Mouse (Mus musculus): ENCODE measurements around the gene Mfsd9. TPM values are rescaled to one million over a fixed set of nuclear protein-coding genes. Genes with fewer than 3 reads are reported as not detected.

Gene Mfsd9
- polyA plus RNA-seq, 1 experiment from 2014 or later = 0.89 TPM

DNA sequence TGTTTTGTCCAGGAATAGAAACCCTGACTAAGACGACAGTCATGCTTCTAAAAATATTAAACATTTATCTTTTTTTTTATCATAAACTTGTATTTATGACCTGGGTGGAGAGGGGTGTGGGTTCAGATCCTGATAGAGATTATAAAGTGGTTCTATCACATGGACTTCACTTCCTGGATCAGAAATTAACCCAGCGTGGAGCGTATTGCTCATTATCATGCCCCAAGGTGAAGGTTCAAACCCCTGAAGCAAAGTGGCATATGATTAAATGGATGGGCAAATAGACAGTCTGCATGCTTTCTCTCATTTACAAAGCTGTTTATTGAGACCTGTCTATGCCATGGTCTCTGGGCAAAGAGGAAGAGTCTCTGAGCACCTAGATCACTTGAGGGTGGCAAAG, 13.7 kb downstream of the Mfsd9 start:
- no peak for ATAC-seq (ENCODE audit: insufficient read depth)
- Histone ChIP-seq H3K27ac (replicated peaks) (no peak overlapping the region), H3K9me3 (replicated peaks) (no peaks in the 10 kb centered on the region), H3K4me1 (replicated peaks) (0 out of 2 replicates have a peak, but pooled peaks cover 7% of the 10 kb centered on the region), H3K9ac (no peak overlapping the region), H3K4me3 (replicated peaks) (no peak overlapping the region), H3K4me2 (no peak overlapping the region), H3K36me3 (replicated peaks) (peaks cover 16% of the 10 kb centered on the region; the same call in 1 of the 2 replicates), H3K27me3 (no peaks in the 10 kb centered on the region)
- WGBS (ENCODE audit: insufficient replicate concordance) = 70% methylated on average over 3 of the region's 3 CpGs

DNA sequence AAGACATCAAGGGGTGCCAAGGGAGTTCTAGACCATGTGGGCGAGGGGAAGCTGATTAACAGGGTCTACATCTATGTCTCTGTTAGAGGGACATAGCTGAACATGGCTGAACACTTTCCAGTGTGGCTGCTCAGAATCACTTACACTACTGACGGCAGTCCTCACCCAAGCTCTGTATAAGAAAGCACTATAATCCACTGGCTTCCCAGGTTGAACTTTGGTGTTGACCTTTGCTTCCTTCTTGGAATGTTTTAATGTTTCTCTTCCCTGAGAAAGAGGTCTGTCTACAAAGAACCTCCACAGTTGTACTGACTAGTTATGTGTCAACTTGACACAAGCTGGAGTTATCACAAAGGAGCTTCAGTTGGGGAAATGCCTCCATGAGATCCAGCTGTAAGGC, 14.4 kb downstream of the Mfsd9 start:
- no peak overlapping the region for H3K4me2 ChIP-seq
- H3K27me3 ChIP-seq = no peaks in the 10 kb centered on the region
- H3K36me3 ChIP-seq (replicated peaks) = peaks cover 16% of the 10 kb centered on the region; the same call in 1 of the 2 replicates
- H3K9ac ChIP-seq = no peak overlapping the region
- 70% methylated on average over 2 of the region's 2 CpGs for WGBS (ENCODE audit: insufficient replicate concordance)
- no peak for ATAC-seq (ENCODE audit: insufficient read depth)
- H3K4me1 ChIP-seq (replicated peaks) = peaks cover 13% of the 10 kb centered on the region
- H3K27ac ChIP-seq (replicated peaks) = no peak overlapping the region
- no peak overlapping the region for H3K4me3 ChIP-seq (replicated peaks)
- no peaks in the 10 kb centered on the region for H3K9me3 ChIP-seq (replicated peaks)

DNA sequence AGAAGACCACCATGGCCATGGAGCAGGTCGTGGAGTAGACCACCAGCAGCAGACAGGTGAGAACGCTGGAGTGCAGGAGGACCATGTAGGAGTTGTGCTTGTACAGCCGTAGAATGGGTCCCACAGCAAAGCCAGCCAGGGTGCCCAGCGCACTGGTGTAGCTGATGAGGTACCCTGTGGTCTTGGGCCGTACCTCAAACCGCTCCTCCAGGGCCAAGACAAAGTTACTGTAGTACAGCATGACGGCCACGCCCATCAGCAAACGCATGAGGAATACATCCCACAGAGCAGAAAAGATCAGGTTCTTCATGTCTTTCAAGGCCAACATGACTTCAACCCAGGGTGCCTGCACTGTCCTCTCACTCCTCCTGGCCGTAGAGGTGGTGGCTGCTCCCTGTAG, 16.4 kb downstream of the Mfsd9 start:
- ATAC-seq (ENCODE audit: insufficient read depth) = no peak
- H3K27ac ChIP-seq (replicated peaks) = no peak overlapping the region
- H3K4me3 ChIP-seq (replicated peaks) = no peak overlapping the region
- H3K9ac ChIP-seq = no peak overlapping the region
- peaks cover 7% of the 10 kb centered on the region; the same call in 1 of the 2 replicates for H3K36me3 ChIP-seq (replicated peaks)
- no peak overlapping the region for H3K4me2 ChIP-seq
- no peaks in the 10 kb centered on the region for H3K9me3 ChIP-seq (replicated peaks)
- peaks cover 20% of the 10 kb centered on the region for H3K4me1 ChIP-seq (replicated peaks)
- WGBS (ENCODE audit: insufficient replicate concordance) = 83% methylated on average over 10 of the region's 10 CpGs
- no peaks in the 10 kb centered on the region for H3K27me3 ChIP-seq

DNA sequence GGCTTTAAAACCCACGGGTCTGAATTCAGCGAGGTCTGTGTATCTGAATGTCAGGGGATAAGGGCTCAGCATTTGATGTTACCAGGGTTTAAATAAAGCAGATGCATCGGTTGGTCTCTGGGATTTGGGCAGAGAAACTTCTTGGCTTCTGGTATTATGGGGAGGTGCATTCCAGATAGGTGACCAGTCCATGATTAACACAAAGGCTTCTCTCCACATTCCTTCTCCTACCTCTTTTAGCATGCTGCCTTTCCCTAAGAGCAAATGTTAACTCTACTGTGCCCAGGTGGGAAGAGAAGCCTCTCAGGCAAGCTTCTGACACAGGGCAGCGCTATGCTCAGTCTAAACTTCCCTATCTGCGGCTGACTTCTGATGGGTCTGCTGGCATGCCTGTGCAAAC, 17.3 kb downstream of the Mfsd9 start:
- 78% methylated on average over 5 of the region's 5 CpGs for WGBS (ENCODE audit: insufficient replicate concordance)
- ATAC-seq (ENCODE audit: insufficient read depth) = no peak
- Histone ChIP-seq H3K4me3 (replicated peaks) (no peak overlapping the region), H3K36me3 (replicated peaks) (no peaks in the 10 kb centered on the region), H3K9ac (no peak overlapping the region), H3K4me2 (peak overlapping the region; percentile 58), H3K27ac (replicated peaks) (no peak overlapping the region), H3K4me1 (replicated peaks) (peaks cover 20% of the 10 kb centered on the region), H3K9me3 (replicated peaks) (no peaks in the 10 kb centered on the region), H3K27me3 (no peaks in the 10 kb centered on the region)

DNA sequence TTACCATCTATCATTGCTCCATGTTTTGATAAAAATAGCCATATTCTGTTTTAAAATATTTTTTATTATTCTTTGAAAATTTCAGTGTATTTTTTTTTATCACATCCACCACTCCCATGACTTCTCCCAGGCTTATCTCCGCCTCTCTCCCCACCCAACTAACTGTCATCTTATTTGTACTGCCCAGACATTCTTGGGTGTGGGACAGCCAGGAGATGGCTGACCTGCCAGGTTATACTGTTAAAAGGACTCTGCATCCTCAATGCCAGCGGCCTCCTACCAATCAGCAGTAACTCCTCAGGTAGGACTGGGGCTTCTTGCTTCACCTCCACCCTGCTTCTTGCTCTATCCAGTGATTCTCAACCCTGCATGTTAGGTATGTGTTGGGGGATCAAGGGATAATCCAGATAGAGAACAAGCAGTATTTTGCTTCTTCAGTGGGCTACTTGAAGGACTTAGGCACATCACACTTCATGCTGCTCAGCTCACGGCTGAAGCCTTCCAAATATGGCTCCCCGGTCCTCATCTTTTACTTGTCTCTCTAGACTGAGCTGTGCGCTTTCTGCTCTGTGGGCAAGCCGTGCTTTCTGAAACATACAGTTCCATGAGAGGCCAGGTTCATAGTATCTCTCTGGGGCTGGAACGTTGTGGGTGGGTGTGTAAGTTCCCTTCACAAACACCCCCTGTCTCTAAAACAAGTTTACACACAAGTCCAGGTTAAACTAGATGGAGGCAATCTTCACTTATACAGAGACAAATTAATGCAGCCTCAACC, 19.1 kb downstream of the Mfsd9 start:
- peak; percentile 90 for ATAC-seq (ENCODE audit: insufficient read depth)
- H3K9ac ChIP-seq = peak overlapping the region; percentile 16
- no peaks in the 10 kb centered on the region for H3K9me3 ChIP-seq (replicated peaks)
- no peaks in the 10 kb centered on the region; the same call in 1 of the 2 replicates for H3K27me3 ChIP-seq
- peak overlapping the region; percentile 69 for H3K27ac ChIP-seq (replicated peaks)
- peak overlapping the region; percentile 43 for H3K4me3 ChIP-seq (replicated peaks)
- 55% methylated on average over 7 of the region's 7 CpGs for WGBS (ENCODE audit: insufficient replicate concordance)
- H3K4me2 ChIP-seq = peak overlapping the region; percentile 58
- H3K36me3 ChIP-seq (replicated peaks) = no peaks in the 10 kb centered on the region
- H3K4me1 ChIP-seq (replicated peaks) = peaks cover 20% of the 10 kb centered on the region

DNA sequence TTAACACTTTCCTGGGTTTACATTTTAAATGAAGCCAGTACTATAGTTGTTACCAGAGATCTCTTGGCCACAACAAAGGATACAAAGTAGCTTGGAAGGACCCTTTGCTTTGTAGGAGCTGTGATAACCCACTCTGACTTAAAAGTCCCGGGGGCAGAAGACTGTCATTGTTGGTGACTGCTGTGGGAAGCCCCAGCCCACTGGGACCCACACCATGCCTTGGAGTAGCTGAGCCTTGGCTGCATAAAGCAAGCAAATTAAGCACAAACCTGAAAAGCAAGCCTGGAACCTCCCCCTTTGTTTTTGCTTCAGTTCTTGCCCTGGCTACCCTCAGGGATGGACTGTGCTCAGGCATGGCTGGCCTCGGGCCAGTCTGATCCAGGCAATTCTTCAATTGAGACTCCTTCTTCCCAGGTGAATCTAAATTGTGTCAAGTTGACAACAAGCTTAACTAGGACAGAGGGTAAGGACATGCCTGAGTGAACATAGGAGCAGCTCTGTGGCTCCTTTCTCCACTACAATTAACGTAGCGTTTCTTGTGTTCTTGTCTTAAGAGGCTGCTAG, 21.1 kb downstream of the Mfsd9 start:
- Histone ChIP-seq H3K27me3 (peaks cover 3% of the 10 kb centered on the region; the same call in 1 of the 2 replicates), H3K4me1 (replicated peaks) (peaks cover 20% of the 10 kb centered on the region), H3K9ac (no peak overlapping the region), H3K36me3 (replicated peaks) (no peaks in the 10 kb centered on the region), H3K4me3 (replicated peaks) (no peak overlapping the region), H3K4me2 (no peak overlapping the region), H3K27ac (replicated peaks) (no peak overlapping the region), H3K9me3 (replicated peaks) (no peaks in the 10 kb centered on the region)
- WGBS (ENCODE audit: insufficient replicate concordance) = 67% methylated on average over 4 of the region's 4 CpGs
- ATAC-seq (ENCODE audit: insufficient read depth) = no peak

DNA sequence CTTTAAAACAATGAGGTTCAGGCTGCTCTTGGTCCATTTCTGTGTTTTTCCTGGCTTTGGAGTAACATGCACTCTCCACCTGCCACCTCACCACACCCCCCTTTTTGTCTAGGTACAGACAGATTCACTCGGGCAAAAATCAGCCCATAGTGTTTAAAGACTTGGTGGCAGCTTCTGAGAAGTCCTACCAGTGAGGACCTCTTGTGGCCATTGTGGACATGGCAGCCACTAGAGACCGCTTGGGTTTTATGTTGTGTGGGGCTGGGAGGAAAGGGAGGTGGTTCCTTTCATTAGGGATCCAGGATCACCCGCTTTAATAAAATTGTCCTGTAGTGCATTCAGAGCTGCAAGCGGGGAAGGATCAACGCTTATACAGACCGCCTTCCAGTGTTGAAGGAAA, 21.9 kb downstream of the Mfsd9 start:
- Histone ChIP-seq H3K9me3 (replicated peaks) (no peaks in the 10 kb centered on the region), H3K4me3 (replicated peaks) (no peak overlapping the region), H3K4me2 (no peak overlapping the region), H3K9ac (no peak overlapping the region), H3K36me3 (replicated peaks) (no peaks in the 10 kb centered on the region), H3K4me1 (replicated peaks) (peaks cover 17% of the 10 kb centered on the region), H3K27ac (replicated peaks) (no peak overlapping the region), H3K27me3 (peaks cover 3% of the 10 kb centered on the region; the same call in 1 of the 2 replicates)
- no peak for ATAC-seq (ENCODE audit: insufficient read depth)
- WGBS (ENCODE audit: insufficient replicate concordance) = 21% methylated on average over 6 of the region's 6 CpGs

DNA sequence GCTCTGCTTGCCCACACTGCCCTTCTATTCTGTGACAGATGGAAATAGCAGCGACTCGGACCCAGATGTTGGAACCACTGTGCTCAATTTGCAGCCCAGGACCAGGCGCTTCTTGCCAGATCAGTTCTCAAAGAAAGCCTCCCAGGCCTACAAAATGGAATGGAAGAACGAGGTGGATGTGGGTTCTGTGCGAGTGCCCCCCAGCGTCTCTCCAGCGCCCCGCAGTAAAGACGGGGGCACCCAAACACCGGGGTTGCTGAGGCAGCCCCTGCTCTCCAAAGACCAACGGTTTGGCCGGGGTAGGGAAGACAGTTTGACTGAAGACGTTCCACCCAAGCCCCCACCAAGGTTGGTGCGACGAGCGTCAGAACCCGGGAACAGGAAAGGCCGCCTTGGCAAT, 22.9 kb downstream of the Mfsd9 start:
- H3K27me3 ChIP-seq = peaks cover 3% of the 10 kb centered on the region; the same call in 1 of the 2 replicates
- WGBS (ENCODE audit: insufficient replicate concordance) = 71% methylated on average over 18 of the region's 18 CpGs

DNA sequence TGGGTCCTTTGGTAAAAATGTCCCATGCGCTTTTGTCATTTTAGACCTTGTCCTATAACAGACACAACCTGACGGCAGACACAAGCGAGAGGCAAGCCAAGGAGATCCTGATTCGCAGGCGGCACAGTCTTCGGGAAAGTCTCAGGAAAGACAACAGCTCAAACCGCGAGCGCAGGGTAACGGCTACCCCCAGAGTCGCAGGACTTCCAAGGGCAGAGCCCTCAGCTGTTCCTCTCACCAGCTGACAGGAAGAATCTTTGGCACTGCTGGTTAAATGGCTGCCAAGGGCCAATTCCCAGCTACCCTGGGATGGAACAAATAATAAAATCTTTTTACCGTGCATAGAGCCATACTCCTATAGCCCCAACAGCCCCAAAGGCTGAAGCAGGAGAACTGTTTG, 25.0 kb downstream of the Mfsd9 start:
- Histone ChIP-seq H3K27ac (replicated peaks) (no peak overlapping the region), H3K4me2 (no peak overlapping the region), H3K9me3 (replicated peaks) (no peaks in the 10 kb centered on the region), H3K4me1 (replicated peaks) (peaks cover 2% of the 10 kb centered on the region), H3K36me3 (replicated peaks) (no peaks in the 10 kb centered on the region), H3K4me3 (replicated peaks) (no peak overlapping the region), H3K9ac (no peak overlapping the region), H3K27me3 (peaks cover 3% of the 10 kb centered on the region; the same call in 1 of the 2 replicates)
- 76% methylated on average over 12 of the region's 12 CpGs for WGBS (ENCODE audit: insufficient replicate concordance)
- ATAC-seq (ENCODE audit: insufficient read depth) = no peak

More for the DNA sequence above, 22.9 kb downstream of the Mfsd9 start:
- no peak overlapping the region for H3K4me2 ChIP-seq
- H3K9me3 ChIP-seq (replicated peaks) = no peaks in the 10 kb centered on the region
- H3K4me3 ChIP-seq (replicated peaks) = no peak overlapping the region
- H3K27ac ChIP-seq (replicated peaks) = no peak overlapping the region
- no peaks in the 10 kb centered on the region for H3K36me3 ChIP-seq (replicated peaks)
- no peak overlapping the region for H3K9ac ChIP-seq
- no peak for ATAC-seq (ENCODE audit: insufficient read depth)
- peaks cover 17% of the 10 kb centered on the region for H3K4me1 ChIP-seq (replicated peaks)

DNA sequence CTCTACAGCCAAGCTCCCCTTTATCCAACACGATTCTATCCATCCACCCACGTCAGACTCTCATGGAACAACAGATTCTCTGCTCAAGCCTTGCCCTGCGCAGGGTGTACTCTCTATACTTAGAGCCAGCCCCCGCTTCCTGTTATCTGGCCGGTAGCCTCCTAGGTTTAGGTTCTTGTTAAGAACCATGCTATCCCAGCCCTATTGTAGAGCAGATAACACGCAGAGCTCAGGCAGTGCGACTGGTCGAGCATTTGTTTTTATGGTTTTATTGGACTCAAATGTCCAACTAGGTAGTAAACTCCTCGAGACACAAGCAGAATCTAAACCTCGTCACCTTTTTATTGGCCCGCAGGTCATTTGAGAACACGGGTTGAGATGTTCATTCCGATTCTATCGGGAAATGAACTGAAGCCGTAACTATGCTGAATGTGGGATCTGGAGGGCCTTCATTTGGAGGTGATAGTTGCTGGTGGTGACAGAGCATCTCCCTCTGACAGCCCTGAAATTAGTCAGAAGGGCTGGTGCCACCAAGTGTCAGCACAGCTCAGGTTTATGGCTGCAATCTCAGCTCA, 25.7 kb downstream of the Mfsd9 start:
- WGBS (ENCODE audit: insufficient replicate concordance) = 55% methylated on average over 15 of the region's 15 CpGs
- Histone ChIP-seq H3K36me3 (replicated peaks) (no peaks in the 10 kb centered on the region), H3K9me3 (replicated peaks) (no peaks in the 10 kb centered on the region), H3K9ac (no peak overlapping the region), H3K27ac (replicated peaks) (no peak overlapping the region), H3K4me2 (no peak overlapping the region), H3K27me3 (peaks cover 3% of the 10 kb centered on the region; the same call in 1 of the 2 replicates), H3K4me1 (replicated peaks) (no peaks in the 10 kb centered on the region), H3K4me3 (replicated peaks) (no peak overlapping the region)
- no peak for ATAC-seq (ENCODE audit: insufficient read depth)

DNA sequence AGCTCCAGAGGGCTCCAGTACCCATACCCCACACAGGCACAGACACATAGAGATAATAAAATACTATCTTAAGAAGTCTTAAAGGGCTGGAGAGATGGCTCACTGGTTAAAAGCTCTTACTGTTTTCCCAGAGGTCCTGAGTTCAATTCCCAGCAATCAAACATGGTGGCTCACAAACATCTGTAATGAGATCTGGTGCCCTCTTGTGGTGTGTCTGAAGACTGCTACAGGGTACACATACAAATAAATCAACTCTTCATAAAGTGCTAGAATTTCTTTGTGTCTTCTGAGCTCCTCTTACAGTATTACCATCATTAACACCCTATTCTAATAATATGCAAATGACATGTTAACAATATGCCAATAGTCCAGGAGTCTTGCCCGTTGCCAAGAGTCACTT, 26.4 kb downstream of the Mfsd9 start:
- Histone ChIP-seq H3K36me3 (replicated peaks) (no peaks in the 10 kb centered on the region), H3K27ac (replicated peaks) (no peak overlapping the region), H3K27me3 (peaks cover 3% of the 10 kb centered on the region; the same call in 1 of the 2 replicates), H3K9me3 (replicated peaks) (no peaks in the 10 kb centered on the region), H3K4me2 (no peak overlapping the region), H3K9ac (no peak overlapping the region), H3K4me3 (replicated peaks) (no peak overlapping the region), H3K4me1 (replicated peaks) (no peaks in the 10 kb centered on the region)
- no peak for ATAC-seq (ENCODE audit: insufficient read depth)
- 71% methylated on average over 1 of the region's 1 CpGs for WGBS (ENCODE audit: insufficient replicate concordance)
